Mouse (Mus musculus) ovary, postnatal 36 days (tissue): ENCODE data around the gene Hps1.

Experiments used
- DNase-seq: peaks from one replicate; pipeline ENCODE4 v3.0.0; 2022; ENCODE audit warnings: low spot score, mixed read lengths

The Hps1 gene

DNA sequence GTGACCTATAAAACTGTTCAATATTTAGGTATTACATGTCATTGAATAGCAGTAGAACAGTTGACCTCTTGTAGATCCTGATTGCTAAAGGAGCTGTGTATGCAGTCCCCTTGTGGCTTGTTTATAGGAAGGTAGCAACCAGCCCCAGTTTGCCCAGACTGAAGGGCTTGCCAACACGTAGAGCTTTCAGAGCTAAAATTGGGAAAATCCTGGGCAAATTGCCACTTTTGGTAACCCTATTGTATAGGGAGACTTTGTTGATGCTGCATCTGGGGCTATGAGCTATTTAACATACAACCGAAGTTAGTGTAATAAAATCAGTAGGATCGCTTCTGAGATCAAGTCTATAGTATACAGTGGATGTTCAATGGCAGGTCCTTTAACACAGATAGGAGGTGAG is 61.7 kb downstream of the Hps1 start:
- DNase-seq = no peak

DNA sequence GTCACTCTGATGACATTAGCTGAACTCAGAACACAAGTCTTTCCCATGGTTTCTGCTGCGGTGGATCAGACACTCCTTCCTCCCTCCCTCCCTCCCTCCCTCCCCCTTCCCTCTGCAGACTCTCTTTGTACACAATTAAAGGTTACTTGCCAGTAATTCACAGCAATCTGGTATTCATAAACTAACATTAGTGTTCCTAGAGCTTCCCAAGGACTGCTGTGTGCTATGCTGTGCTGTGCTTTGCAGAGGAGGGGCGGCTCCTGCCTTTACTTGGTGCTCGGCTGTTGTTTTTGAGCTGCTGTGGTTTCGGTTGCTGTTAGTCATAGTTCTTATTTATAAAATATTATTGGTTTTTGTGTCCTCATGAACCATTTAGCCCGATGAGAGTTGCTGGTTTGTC is 62.1 kb downstream of the Hps1 start:
- DNase-seq = no peak

DNA sequence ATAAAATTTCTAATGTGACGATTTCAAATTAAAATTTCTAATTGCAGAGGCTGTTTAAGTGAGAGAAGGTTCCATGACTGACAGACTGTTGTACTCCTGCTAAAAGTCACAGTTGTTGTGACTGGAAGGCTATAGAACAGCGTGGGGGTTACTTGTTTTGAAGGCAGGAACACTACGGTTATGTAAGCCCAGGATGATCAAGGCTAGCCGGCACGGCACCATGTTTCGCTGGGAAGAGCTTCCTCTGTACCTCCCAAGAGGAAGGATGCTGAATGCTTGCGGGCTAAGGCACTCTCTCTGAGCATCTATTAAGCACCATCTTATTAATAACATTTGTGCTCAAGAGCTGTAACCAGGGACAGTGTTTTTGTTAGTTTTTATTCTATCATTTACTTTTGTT is 63.3 kb downstream of the Hps1 start:
- DNase-seq = no peak

DNA sequence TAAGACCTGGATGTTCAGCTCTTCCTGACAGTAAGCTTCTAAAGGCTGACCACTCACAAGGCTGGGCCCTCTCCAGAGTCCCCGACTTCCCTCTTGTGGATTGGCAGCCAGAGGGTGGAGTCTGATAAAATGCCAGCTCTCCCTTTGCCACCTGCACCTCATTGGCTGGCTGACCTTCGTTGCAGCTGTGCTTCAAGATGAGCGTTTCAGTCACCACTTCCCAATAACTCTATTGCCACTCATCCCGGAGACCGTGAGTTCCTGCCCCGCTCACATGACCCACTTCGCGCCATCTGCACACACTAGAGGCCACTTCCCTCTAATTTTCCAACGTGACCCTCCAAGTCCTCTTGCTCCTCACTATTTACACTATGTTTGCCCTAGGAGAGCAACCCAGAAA is 66.0 kb downstream of the Hps1 start:
- no peak for DNase-seq
